Mouse (Mus musculus): ENCODE data around the gene Mcat.

GRCm38 (mm10) chr15:83535890-83536231 is 27.7 kb downstream of the Mcat start:
- TF ChIP-seq CTCF (conservative IDR thresholded peaks at IDR 0.05; ENCODE audit: low read length) (no peak), POU5F1 (IDR thresholded peaks at IDR 0.05; ENCODE audit: borderline replicate concordance, low read length) (no peak)
